Mouse (Mus musculus) hematopoietic multipotent progenitor cell, adult 10-12 weeks (in vitro differentiated cells): Measurements from ENCODE around the gene Mmp19. TPM values are rescaled to one million over a fixed set of nuclear protein-coding genes. Genes with fewer than 3 reads are reported as not detected.

Experiments
- polyA plus RNA-seq: library from polyadenylated mRNA; stranded (reverse); fragments of >175 nt; gene quantifications from 2 replicates; pipeline ENCODE4 v1.2.3, GENCODE M21; 2012; ENCODE audit warnings: low replicate concordance

Gene Mmp19
- 0.37 and 0.57 TPM in 2 replicates for polyA plus RNA-seq

GRCm38 (mm10) chr10:128790398-128791124 is at the start of gene Mmp19:
Mmp19 (plus strand) TSS chr10:128790910.

GRCm38 (mm10) chr10:128744680-128745601 is 45.8 kb upstream of the Mmp19 start, which contains the start of gene Dgka:
Dgka (minus strand) TSS chr10:128744855.

DNA sequence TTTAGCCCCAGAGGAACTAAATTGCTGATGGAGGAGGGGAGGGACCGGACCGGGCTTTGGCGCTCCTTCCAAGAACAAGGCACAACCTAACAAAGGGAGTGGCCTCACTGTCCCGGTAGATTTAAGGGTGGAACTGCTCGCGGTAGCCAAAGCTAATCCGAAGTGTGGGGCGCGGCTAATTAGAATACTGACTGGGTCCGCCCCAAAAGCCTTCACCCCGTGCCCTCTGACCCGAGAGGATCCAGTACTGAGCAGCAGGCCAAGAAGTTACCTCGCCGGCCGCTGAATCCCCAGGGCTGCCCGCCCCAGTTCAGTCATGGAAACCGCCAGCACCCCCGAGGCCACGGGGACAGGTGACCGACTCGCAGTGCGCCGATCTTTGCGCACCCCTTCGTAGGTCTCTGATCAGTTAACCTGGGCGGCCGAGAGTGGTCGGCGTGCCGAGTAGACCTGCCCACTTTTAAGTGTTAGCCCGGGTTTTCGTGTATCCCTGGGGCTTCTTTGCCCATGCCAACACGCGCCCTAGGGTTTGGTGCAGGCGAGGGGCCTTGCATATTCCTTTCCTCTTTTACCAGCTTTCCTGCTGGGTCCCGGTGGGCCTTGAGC is 43.0 kb upstream of the Mmp19 start, which contains the start of gene Pym1:
Gene Pym1 (plus strand): TSS at position 244 of the 606 bp plus-strand sequence.

GRCm38 (mm10) chr10:128803771-128804270 is 13.1 kb downstream of the Mmp19 start, which contains the start of gene Dnajc14:
Dnajc14 (plus strand) TSS chr10:128804062.

GRCm38 (mm10) chr10:128804271-128805091 is 13.8 kb downstream of the Mmp19 start, which contains the start of gene Tmem198b:
Tmem198b (minus strand) TSS chr10:128804370.

GRCm38 (mm10) chr10:128817033-128817432 is 26.3 kb downstream of the Mmp19 start, which contains the start of gene Sarnp:
Sarnp (plus strand) TSS chr10:128817333.

GRCm38 (mm10) chr10:128821358-128822056 is 30.8 kb downstream of the Mmp19 start, which contains the start of gene Ormdl2:
Ormdl2 (minus strand) TSS chr10:128821645.

Other genes with a start within 250 kb of the Mmp19 start
- gene Zc3h10, start 243.1 kb upstream of the Mmp19 start, polyA plus RNA-seq: 29.8 and 36.6 TPM in 2 replicates
- gene Rpl41, start 241.6 kb upstream of the Mmp19 start, polyA plus RNA-seq: 1,750 and 7,475 TPM in 2 replicates
- gene Pa2g4, start 224.9 kb upstream of the Mmp19 start, polyA plus RNA-seq: 93.8 and 156 TPM in 2 replicates
- 1.8 TPM in 2 replicates for gene Erbb3, start 201.3 kb upstream of the Mmp19 start, polyA plus RNA-seq
- 309 and 4,118 TPM in 2 replicates for gene Rps26, start 164.2 kb upstream of the Mmp19 start, polyA plus RNA-seq
- gene Ikzf4, start 144.9 kb upstream of the Mmp19 start, polyA plus RNA-seq: 3.9 and 4.3 TPM in 2 replicates
- gene Suox, start 116.8 kb upstream of the Mmp19 start, polyA plus RNA-seq: 1.3 and 4.4 TPM in 2 replicates
- gene Rab5b, start 94.6 kb upstream of the Mmp19 start, polyA plus RNA-seq: 31.8 and 41.9 TPM in 2 replicates
- gene Pmel, start 86.7 kb upstream of the Mmp19 start, polyA plus RNA-seq: 0.13 TPM in 1 of 2 replicates, not detected in the other
- gene Cdk2, start 85.9 kb upstream of the Mmp19 start, polyA plus RNA-seq: 14.0 and 16.9 TPM in 2 replicates
- gene Dgka, start 46.1 kb upstream of the Mmp19 start, polyA plus RNA-seq: 43.6 and 56.3 TPM in 2 replicates
- gene Pym1, start 43.0 kb upstream of the Mmp19 start, polyA plus RNA-seq: 183 and 229 TPM in 2 replicates
- gene Dnajc14, start 13.2 kb downstream of the Mmp19 start, polyA plus RNA-seq: 16.7 and 31.8 TPM in 2 replicates
- gene Tmem198b, start 13.5 kb downstream of the Mmp19 start, polyA plus RNA-seq: 4.1 TPM in 2 replicates
- 1.8 and 18.2 TPM in 2 replicates for gene Sarnp, start 26.4 kb downstream of the Mmp19 start, polyA plus RNA-seq
- 3.1 and 13.9 TPM in 2 replicates for gene Ormdl2, start 30.7 kb downstream of the Mmp19 start, polyA plus RNA-seq
- gene Gdf11, start 100.8 kb downstream of the Mmp19 start, polyA plus RNA-seq: 9.6 and 15.8 TPM in 2 replicates
- gene Cd63, start 110.1 kb downstream of the Mmp19 start, polyA plus RNA-seq: 2.3 and 2.7 TPM in 2 replicates
- gene Rdh5, start 132.0 kb downstream of the Mmp19 start, polyA plus RNA-seq: 11.4 and 14.3 TPM in 2 replicates
- 58.6 and 185 TPM in 2 replicates for gene Bloc1s1, start 133.1 kb downstream of the Mmp19 start, polyA plus RNA-seq
- gene Itga7, start 142.9 kb downstream of the Mmp19 start, polyA plus RNA-seq: 2.5 and 5.2 TPM in 2 replicates
- gene Mettl7b, start 170.1 kb downstream of the Mmp19 start, polyA plus RNA-seq: not detected in 2 replicates
- gene Olfr9, start 198.5 kb downstream of the Mmp19 start, polyA plus RNA-seq: not detected in 2 replicates
- gene Olfr763, start 219.9 kb downstream of the Mmp19 start, polyA plus RNA-seq: not detected in 2 replicates
- gene Olfr764-ps1, start 249.0 kb downstream of the Mmp19 start, polyA plus RNA-seq: not detected in 2 replicates